Mouse (Mus musculus): ENCODE measurements at regions not wholly inside any gene's neighbourhood (a gene's known extent, or its start where the extent isn't known, plus 50 kb on each side); places are given as distances from the start of the nearest gene placed in this dataset.
"Not testable (repeated sequence)": the region's sequence is repeated elsewhere in the genome, so short reads cannot be mapped to it uniquely, and the experiment has no call there.

- in situ Hi-C loops (cut with MboI, MseI): no loop called here
Observed at GRCm38 (mm10) chr3:78575667-78576464, 710.5 kb downstream of the Rapgef2 start.

- in situ Hi-C loops (cut with MboI, MseI): no loop called here
Observed at GRCm38 (mm10) chr3:78574807-78575206, 711.5 kb downstream of the Rapgef2 start.

- in situ Hi-C loops (cut with MboI, MseI): no loop called here
Observed at GRCm38 (mm10) chr3:78573299-78573698, 713.0 kb downstream of the Rapgef2 start.

- in situ Hi-C loops (cut with MboI, MseI): not testable (repeated sequence)
Observed at GRCm38 (mm10) chr3:78564926-78565325, 721.4 kb downstream of the Rapgef2 start.

All from T-helper 2 cell (primary cell).